Mouse (Mus musculus): ENCODE measurements around the gene Ruvbl2. TPM values are rescaled to one million over a fixed set of nuclear protein-coding genes. Genes with fewer than 3 reads are reported as not detected.

Gene Ruvbl2
- total and polyA plus RNA-seq, 3 experiments, result 253 to 277 (median 267) TPM

- dilution Hi-C loops (cut with MboI; ENCODE audit: extremely low pct_ligation_motif_present, extremely low pct_unique_long_range_greater_than_20kb, low sequenced_read_pairs), result no loop called here
- Histone ChIP-seq H3K9ac (ENCODE audit: insufficient read depth, low read depth) (no peak overlapping the region), H3K79me2 (replicated peaks; ENCODE audit: control insufficient read depth, extremely low read depth, insufficient read depth, poor library complexity, severe bottlenecking) (no peaks in the 10 kb centered on the region), H3K27me3 (replicated peaks) (no peaks in the 10 kb centered on the region), H3K27ac (ENCODE audit: insufficient read depth, low read depth) (no peak overlapping the region), H3K9me3 (replicated peaks; ENCODE audit: low read length) (no peaks in the 10 kb centered on the region), H3K4me3 (replicated peaks in 1 of 3; ENCODE audit: low read depth in 2 of 3, low read length in 2 of 3, poor library complexity in 1 of 3) (no peak overlapping the region), H3K36me3 (replicated peaks in 1 of 2; ENCODE audit: control insufficient read depth in 1 of 2, insufficient read depth in 1 of 2, low read length in 1 of 2) (peaks cover 24 to 72% of the 10 kb centered on the region in 2 experiments), H3K4me2 (ENCODE audit: insufficient read depth, low read depth, poor library complexity, severe bottlenecking) (no peak overlapping the region), H3K4me1 (ENCODE audit: control insufficient read depth in 1 of 2, insufficient read depth in 2 of 2) (peaks cover 5 to 10% of the 10 kb centered on the region in 2 experiments; a peak in 2 of 4 replicates)
- TF ChIP-seq CHD2 (IDR thresholded peaks at IDR 0.05; ENCODE audit: low read length) (no peak), PAX5 (IDR thresholded peaks at IDR 0.05; ENCODE audit: low read length) (no peak), MXI1 (IDR thresholded peaks at IDR 0.05; ENCODE audit: low read depth, low read length) (no peak), ELF1 (IDR thresholded peaks at IDR 0.05; ENCODE audit: low read depth, low read length) (no peak), IRF4 (IDR thresholded peaks at IDR 0.05; ENCODE audit: low read depth, low read length) (no peak), USF2 (conservative IDR thresholded peaks at IDR 0.05; ENCODE audit: low read depth, low read length) (no peak), SMC3 (IDR thresholded peaks at IDR 0.05; ENCODE audit: low read depth, low read length) (no peak), UBTF (IDR thresholded peaks at IDR 0.05; ENCODE audit: low read depth, low read length) (no peak), MAFK (IDR thresholded peaks at IDR 0.05; ENCODE audit: insufficient replicate concordance, low read length) (no peak)
- in situ Hi-C loops (cut with MboI; ENCODE audit: low pct_ligation_motif_present, low pct_unique_long_range_greater_than_20kb, low sequenced_read_pairs), result no loop called here
- DNase-seq (ENCODE audit: extremely low read depth), result no peak
Observed at GRCm38 (mm10) chr7:45476453-45476852, 38.6 kb upstream of the Ruvbl2 start.

- no peak overlapping the region for H3K9ac ChIP-seq (ENCODE audit: insufficient read depth, low read depth)
- peaks cover 24 to 69% of the 10 kb centered on the region in 2 experiments for H3K36me3 ChIP-seq (replicated peaks in 1 of 2; ENCODE audit: control insufficient read depth in 1 of 2, insufficient read depth in 1 of 2, low read length in 1 of 2)
- H3K4me1 ChIP-seq (ENCODE audit: control insufficient read depth in 1 of 2, insufficient read depth in 2 of 2), result peaks cover 5 to 19% of the 10 kb centered on the region in 2 experiments; a peak in 3 of 4 replicates
- in situ Hi-C loops (cut with MboI; ENCODE audit: low pct_ligation_motif_present, low pct_unique_long_range_greater_than_20kb, low sequenced_read_pairs), result no loop called here
- TF ChIP-seq ZNF384 (IDR thresholded peaks at IDR 0.05; ENCODE audit: low read depth, low read length) (no peak), USF2 (conservative IDR thresholded peaks at IDR 0.05; ENCODE audit: low read depth, low read length) (no peak), TBP (conservative IDR thresholded peaks at IDR 0.05; ENCODE audit: low read depth, low read length) (no peak), MAZ (IDR thresholded peaks at IDR 0.05; ENCODE audit: low read depth, low read length) (no peak), SMC3 (IDR thresholded peaks at IDR 0.05; ENCODE audit: low read depth, low read length) (no peak), USF1 (IDR thresholded peaks at IDR 0.05; ENCODE audit: low read depth, low read length) (no peak), KAT2A (IDR thresholded peaks at IDR 0.05; ENCODE audit: insufficient replicate concordance, low read length) (no peak), NELFE (IDR thresholded peaks at IDR 0.05; ENCODE audit: low read depth, low read length) (no peak), HCFC1 (IDR thresholded peaks at IDR 0.05; ENCODE audit: low read depth, low read length) (no peak), MYC (IDR thresholded peaks at IDR 0.05; ENCODE audit: low read depth, low read length) (no peak), POLR2A (IDR thresholded peaks at IDR 0.05; ENCODE audit: low read depth, low read length) (no peak), NRF1 (IDR thresholded peaks at IDR 0.05; ENCODE audit: low read depth, low read length) (no peak), SIN3A (IDR thresholded peaks at IDR 0.05; ENCODE audit: low read length) (no peak)
- H3K27me3 ChIP-seq (replicated peaks), result no peaks in the 10 kb centered on the region
- dilution Hi-C loops (cut with MboI; ENCODE audit: extremely low pct_ligation_motif_present, extremely low pct_unique_long_range_greater_than_20kb, low sequenced_read_pairs), result no loop called here
- H3K27ac ChIP-seq (ENCODE audit: insufficient read depth, low read depth), result no peak overlapping the region
- H3K4me2 ChIP-seq (ENCODE audit: insufficient read depth, low read depth, poor library complexity, severe bottlenecking), result no peak overlapping the region
- no peaks in the 10 kb centered on the region for H3K79me2 ChIP-seq (replicated peaks; ENCODE audit: control insufficient read depth, extremely low read depth, insufficient read depth, poor library complexity, severe bottlenecking)
- H3K4me3 ChIP-seq (replicated peaks in 1 of 3; ENCODE audit: low read depth in 2 of 3, low read length in 2 of 3, poor library complexity in 1 of 3), result no peak overlapping the region
- H3K9me3 ChIP-seq (replicated peaks; ENCODE audit: low read length), result no peaks in the 10 kb centered on the region
- DNase-seq (ENCODE audit: extremely low read depth), result no peak
Observed at GRCm38 (mm10) chr7:45475291-45475969, 37.5 kb upstream of the Ruvbl2 start.

Data from CH12.LX (cell line).